Mouse (Mus musculus) inflammation-experienced regulatory T-cells (primary cell): ENCODE results near the gene Invs. TPM values are rescaled to one million over a fixed set of nuclear protein-coding genes. Genes with fewer than 3 reads are reported as not detected.

Experiments
- polyA plus RNA-seq, 2 experiments: library from polyadenylated mRNA; unstranded; fragments of 100-300 nt; shearing (Covaris generic); gene quantifications; one replicate each; pipeline ENCODE4 v1.2.1; 2017

The Invs gene
- polyA plus RNA-seq = 10 to 100 TPM; 19.1 to 20.8 TPM

GRCm38 (mm10) chr4:48279498-48280134 lies at the start of gene Invs, which contains the start of gene Erp44:
Gene Invs, plus strand, starts transcription at chr4:48279760.
Gene Erp44, minus strand, starts transcription at chr4:48279558.

GRCm38 (mm10) chr4:48472792-48473650 lies 193.5 kb downstream of the Invs start, which contains the start of gene Tex10:
Gene Tex10, minus strand, starts transcription at chr4:48473459.

Other genes with a start within 250 kb of the Invs start
- 10 to 100 TPM in 1 of 2 experiments, 1 to 10 TPM in 1; 2.1 to 17.2 TPM for gene Nr4a3, start 234.6 kb upstream of the Invs start, polyA plus RNA-seq
- gene Stx17, start 154.8 kb upstream of the Invs start, polyA plus RNA-seq = 10 to 100 TPM; 13.9 to 21.0 TPM
- gene Erp44, start 202 bp upstream of the Invs start, polyA plus RNA-seq = 100 to 1,000 TPM in 1 of 2 experiments, 10 to 100 TPM in 1; 95.2 to 106 TPM
- gene Tex10, start 193.7 kb downstream of the Invs start, polyA plus RNA-seq = 10 to 100 TPM; 67.1 to 77.2 TPM